Mouse (Mus musculus) heart, postnatal 25 days (tissue): ENCODE data around the gene Gpr83. TPM values are rescaled to one million over a fixed set of nuclear protein-coding genes. Genes with fewer than 3 reads are reported as not detected.

Source experiments
- DNase-seq: peaks from one replicate; pipeline ENCODE4 v3.0.0; 2022; ENCODE audit warnings: low spot score
- intact Hi-C: fragments of 180-260 bp; cut with DNase I; formaldehyde crosslinking; loops from one replicate; pipeline ENCODE4 v1.15.1; 2025
- total RNA-seq, 2 experiments: library from RNA; stranded (reverse); gene quantifications; 2 replicates each; pipeline ENCODE4 v1.2.3; 2021

Gene Gpr83
- total RNA-seq, 2 experiments from 2014 or later, result not detected

- intact Hi-C loops, result no loop called here
- no peak for DNase-seq
Measured at GRCm38 (mm10) chr9:14903006-14903405, 43.0 kb downstream of the Gpr83 start.

DNA sequence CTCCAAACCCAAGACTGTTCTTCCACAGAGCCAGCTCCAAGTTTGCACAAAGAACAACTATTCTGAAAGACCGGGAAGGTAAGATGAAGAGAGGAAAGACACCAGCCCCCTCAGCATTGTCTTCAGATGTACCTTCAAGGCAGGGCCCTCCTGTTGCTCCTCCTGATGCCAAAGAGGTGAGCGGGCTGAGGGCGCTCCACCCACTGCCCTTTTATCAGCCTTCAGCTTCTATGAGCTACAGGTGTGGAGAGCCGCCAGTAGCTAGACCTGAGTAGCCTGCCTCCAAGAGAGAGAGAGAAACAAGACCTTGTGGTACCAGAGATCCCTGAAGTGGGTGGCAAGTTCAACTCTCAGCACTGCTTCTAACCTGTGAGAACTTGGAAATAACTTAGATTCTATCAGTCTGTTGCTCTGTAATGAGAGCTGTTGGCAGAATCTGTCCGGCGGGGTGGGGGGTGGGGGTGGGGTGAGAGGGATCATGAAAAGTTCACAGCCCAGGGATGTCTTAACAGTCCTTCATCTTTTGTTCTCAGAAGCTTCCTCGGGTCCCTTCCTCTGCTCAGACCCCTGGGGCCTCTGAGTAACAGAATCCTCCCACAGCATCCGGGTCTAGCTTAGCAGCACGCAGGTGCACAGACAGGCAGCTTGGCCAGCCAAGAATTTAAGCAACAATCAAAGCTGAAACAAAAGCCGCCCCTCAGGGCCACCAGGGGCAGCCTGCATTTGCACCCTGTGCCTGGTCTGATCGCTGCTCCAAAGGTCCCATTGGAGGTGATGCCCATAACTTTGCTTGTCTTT lies 43.8 kb downstream of the Gpr83 start, which contains the start of gene Izumo1r:
TSS of gene Izumo1r (minus strand) at position 369 of the 798 bp plus-strand sequence.
- no peak for DNase-seq
- intact Hi-C loops, result no loop called here

DNA sequence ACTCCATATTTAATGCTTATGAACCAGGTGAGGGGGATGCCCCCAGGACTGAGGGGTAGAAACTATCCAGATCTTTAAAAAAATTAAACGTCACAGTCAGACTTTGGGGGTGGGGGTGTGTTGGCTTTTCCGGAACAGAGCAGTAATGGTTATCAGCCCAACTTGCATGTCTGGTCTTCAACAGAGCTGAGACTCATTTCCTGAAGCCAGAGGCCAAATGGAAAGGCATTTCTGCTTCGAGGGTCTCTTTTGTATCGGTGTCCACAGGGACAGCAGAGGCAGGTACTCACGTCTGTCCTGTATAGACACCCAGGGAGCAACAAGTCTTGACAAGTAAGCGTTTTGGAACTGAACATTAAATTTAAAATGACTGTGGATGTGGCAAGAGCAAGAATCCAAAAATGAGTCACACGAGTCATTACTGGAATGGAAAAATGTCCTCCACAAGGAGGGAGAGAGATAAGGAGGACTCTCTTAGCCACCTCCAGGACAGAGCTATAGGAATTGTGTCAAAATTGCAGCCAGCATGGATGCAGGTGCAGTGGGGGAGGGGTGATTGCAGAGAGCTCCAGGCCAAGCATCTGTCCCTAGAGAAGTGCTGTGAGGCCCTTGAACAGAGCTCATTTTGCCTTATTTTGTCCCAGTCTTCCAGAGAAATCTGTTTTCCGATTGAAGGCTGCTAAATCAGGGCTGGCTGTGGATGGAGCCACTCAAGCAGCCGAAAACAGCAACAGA lies 44.9 kb downstream of the Gpr83 start:
- no peak for DNase-seq

GRCm38 (mm10) chr9:14905956-14906355 lies 45.9 kb downstream of the Gpr83 start:
- intact Hi-C loops, result no loop called here

More for the DNA sequence above, 44.9 kb downstream of the Gpr83 start:
- intact Hi-C loops, result no loop called here

DNA sequence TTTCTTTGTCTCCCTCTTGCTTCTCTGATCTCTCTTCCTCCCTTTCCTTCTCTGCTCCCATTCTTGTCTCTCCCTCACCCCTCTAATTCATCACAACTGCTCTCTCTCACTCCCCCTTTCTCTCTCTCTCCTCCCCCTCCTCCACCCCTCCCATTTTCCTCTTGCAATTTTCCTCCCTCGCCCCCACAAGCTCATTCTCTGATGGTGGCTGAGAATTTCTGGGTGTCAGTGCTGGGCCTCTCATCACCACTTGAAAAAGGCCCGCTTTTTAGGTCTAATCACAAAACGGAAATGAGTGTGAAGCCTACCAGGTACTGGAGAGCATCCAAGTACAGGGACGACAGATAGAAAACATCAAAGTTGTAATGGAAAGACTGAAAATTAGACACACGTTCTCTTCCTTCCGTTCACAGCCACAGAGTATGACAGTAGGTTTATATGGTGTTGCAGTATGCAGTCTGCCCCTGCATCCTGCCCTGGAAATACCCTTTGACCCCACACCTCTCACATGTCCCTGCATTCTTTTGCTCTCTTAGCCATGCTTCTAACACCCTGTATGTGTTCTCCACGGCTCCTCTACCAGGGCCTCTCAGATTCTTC lies 47.9 kb downstream of the Gpr83 start:
- no peak for DNase-seq
- intact Hi-C loops, result no loop called here

More at GRCm38 (mm10) chr9:14905956-14906355, 45.9 kb downstream of the Gpr83 start:
- DNase-seq, result no peak

DNA sequence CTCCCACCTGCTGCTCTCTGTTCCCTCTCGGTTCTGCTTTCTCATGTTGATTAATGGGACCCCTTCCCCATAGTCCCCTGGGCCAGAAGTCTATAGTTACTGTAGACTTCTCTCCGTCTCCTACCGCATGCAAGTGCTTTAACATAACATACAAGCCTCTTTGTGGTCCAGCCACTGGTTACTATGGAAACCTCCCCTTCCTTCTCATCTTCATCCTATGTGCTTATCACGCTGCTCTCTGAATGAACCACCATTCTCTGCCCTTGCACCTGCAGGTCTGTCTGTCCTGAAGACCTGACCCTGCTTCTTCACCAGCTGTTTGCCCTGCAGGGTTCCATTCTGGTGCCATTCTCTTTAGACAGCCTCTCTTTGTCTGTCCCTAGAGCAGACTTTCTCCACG lies 50.0 kb downstream of the Gpr83 start:
- DNase-seq, result no peak
- intact Hi-C loops, result no loop called here

DNA sequence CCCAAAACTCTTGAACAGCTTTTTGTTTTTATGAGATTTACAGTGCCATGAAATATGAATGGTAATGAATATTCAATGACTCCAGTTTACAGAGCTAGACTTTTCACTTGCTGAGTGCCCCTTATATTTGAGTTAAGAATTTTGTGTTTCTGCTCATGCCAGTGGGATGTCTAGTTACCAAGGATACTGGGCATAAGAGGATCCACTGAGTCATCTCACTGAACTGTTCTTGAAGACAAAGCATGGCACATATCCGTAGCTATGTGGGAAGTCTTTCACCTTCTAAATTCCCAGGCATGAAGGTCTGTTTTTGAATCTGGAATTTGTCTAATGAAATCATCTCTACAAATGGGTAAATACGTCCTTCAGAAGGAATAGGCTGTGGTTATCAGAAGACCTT lies 52.0 kb downstream of the Gpr83 start:
- intact Hi-C loops, result no loop called here
- DNase-seq, result no peak

DNA sequence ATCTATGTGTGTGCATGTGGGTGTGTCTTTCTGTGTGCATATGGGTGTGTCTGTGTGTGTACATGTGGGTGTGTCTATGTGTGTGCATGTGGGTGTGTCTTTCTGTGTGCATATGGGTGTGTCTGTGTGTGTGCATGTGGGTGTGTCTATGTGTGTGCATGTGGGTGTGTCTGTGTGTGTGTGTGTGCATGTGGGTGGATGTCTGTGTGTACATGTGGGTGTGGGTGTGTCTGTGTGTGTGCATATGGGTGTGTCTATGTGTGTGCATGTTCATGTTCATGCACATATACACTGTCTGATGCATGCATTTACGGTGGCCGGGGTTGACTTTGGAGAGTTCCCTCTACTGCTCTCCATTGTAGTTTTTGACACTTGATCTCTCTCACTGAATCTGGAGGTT lies 57.7 kb downstream of the Gpr83 start:
- intact Hi-C loops, result no loop called here

GRCm38 (mm10) chr9:14918825-14919668 lies 59.0 kb downstream of the Gpr83 start:
- intact Hi-C loops, result no loop called here
- DNase-seq, result no peak

More for the DNA sequence above, 57.7 kb downstream of the Gpr83 start:
- no peak for DNase-seq

Other genes starting within 250 kb of the Gpr83 start
- gene Amotl1, start 215.2 kb upstream of the Gpr83 start, total RNA-seq, result 10 to 100 TPM; 57.9 to 59.9 TPM
- under 1 TPM in 1 of 2 experiments, not detected in 1; 0.10 TPM for gene Piwil4, start 119.5 kb upstream of the Gpr83 start, total RNA-seq
- gene Fut4, start 107.8 kb upstream of the Gpr83 start, total RNA-seq, result under 1 TPM; 0.39 to 0.52 TPM
- gene 1700012B09Rik, start 89.2 kb upstream of the Gpr83 start, total RNA-seq, result not detected
- gene Mre11a, start 75.6 kb upstream of the Gpr83 start, total RNA-seq, result 10 to 100 TPM in 1 of 2 experiments, 1 to 10 TPM in 1; 6.7 to 12.8 TPM
- gene Ankrd49, start 75.4 kb upstream of the Gpr83 start, total RNA-seq, result 1 to 10 TPM; 7.5 to 8.1 TPM
- gene Izumo1r, start 43.7 kb downstream of the Gpr83 start, total RNA-seq, result not detected
- gene Panx1, start 185.3 kb downstream of the Gpr83 start, total RNA-seq, result 1 to 10 TPM; 3.8 to 4.7 TPM